Mouse (Mus musculus): ENCODE measurements around the gene Cnot11. TPM values are rescaled to one million over a fixed set of nuclear protein-coding genes. Genes with fewer than 3 reads are reported as not detected.

Gene Cnot11
- polyA plus RNA-seq, 1 experiment from 2014 or later = 23.4 TPM

DNA sequence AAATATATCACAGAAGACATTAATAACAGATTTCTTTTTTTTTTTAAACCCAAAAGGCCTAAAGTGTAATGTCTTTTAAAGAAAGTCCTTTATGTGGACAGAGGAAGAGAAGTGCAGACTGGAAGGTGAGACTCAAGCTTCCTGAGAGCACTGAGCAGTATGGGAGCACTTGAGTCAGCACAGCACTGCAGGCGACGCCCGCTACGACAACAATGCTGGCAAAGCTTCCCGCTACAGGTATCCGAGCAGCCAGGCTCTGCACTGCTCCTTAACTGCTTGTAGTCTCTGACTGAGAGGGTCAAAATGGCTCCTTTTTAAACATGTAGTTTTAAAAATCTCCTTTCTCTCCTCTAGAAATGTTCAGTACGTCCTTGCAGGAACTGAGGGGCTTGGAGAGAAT, 28.4 kb downstream of the Cnot11 start:
- no peaks in the 10 kb centered on the region for H3K9me3 ChIP-seq (ENCODE audit: control insufficient read depth, low read length)
- no peak overlapping the region for H3K27ac ChIP-seq (ENCODE audit: low read depth)
- no peak overlapping the region for H3K4me3 ChIP-seq (ENCODE audit: low read depth, low read length)
- 81% methylated on average over 7 of the region's 7 CpGs for WGBS
- H3K4me1 ChIP-seq (replicated peaks; ENCODE audit: control insufficient read depth, insufficient read depth, low read length) = no peaks in the 10 kb centered on the region
- H3K9ac ChIP-seq (ENCODE audit: low read length) = no peak overlapping the region
- H3K4me2 ChIP-seq (ENCODE audit: low read length) = no peak overlapping the region
- ATAC-seq (replicated peaks; ENCODE audit: low FRiP score, low TSS enrichment, low read depth) (no peak), DNase-seq (ENCODE audit: low spot score) (peak; percentile 28)
- H3K36me3 ChIP-seq (ENCODE audit: control insufficient read depth, insufficient read depth, low read length) = peaks cover 49% of the 10 kb centered on the region
- no peaks in the 10 kb centered on the region for H3K27me3 ChIP-seq (replicated peaks; ENCODE audit: control insufficient read depth, insufficient read depth, low read length)

DNA sequence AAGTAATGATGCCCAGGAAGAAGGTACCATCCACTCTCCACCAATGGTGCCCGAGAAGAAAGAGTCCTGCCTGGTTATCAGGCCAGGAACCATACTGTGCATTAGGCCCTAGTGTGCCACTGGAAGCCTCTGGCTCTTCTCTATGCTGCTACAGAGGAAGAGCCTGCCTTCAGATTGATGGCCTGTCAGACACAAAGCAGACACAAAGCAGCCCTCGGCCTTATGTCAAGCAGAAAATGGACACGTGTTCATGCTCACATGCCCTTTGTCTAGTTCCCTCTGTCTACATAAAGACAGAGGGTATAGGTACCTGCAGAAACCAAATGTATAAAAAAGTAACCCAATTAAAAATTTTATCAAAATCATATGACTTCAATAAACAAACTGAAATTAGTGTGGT, 29.8 kb downstream of the Cnot11 start:
- Histone ChIP-seq H3K4me2 (ENCODE audit: low read length) (no peak overlapping the region), H3K27me3 (replicated peaks; ENCODE audit: control insufficient read depth, insufficient read depth, low read length) (no peaks in the 10 kb centered on the region), H3K9me3 (ENCODE audit: control insufficient read depth, low read length) (no peaks in the 10 kb centered on the region), H3K4me1 (replicated peaks; ENCODE audit: control insufficient read depth, insufficient read depth, low read length) (no peaks in the 10 kb centered on the region), H3K4me3 (ENCODE audit: low read depth, low read length) (no peak overlapping the region), H3K36me3 (ENCODE audit: control insufficient read depth, insufficient read depth, low read length) (peaks cover 38% of the 10 kb centered on the region), H3K9ac (ENCODE audit: low read length) (no peak overlapping the region), H3K27ac (ENCODE audit: low read depth) (no peak overlapping the region)
- ATAC-seq (replicated peaks; ENCODE audit: low FRiP score, low TSS enrichment, low read depth) (no peak), DNase-seq (ENCODE audit: low spot score) (peak; percentile 4)
- WGBS = 37% methylated on average over 3 of the region's 3 CpGs

DNA sequence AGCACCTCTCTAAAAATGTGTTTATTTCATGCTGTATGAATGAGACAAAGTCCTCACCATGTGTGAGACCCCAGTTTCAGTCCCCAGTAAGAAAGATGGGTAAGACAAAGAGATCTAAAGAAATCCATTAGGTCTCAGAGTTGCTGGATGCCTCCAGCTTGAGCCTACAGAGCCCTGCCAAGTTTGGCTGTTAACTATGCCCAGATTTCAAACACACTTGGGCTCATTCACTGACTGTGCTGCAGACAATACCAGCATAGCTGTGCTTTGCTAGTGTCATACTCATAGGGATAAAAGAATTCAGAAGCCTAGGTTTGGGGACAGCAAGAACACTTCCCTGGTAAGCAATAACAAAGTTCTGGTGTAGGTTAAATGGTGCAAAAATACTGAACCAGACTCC, 33.3 kb downstream of the Cnot11 start:
- Histone ChIP-seq H3K27me3 (replicated peaks; ENCODE audit: control insufficient read depth, insufficient read depth, low read length) (no peaks in the 10 kb centered on the region), H3K27ac (ENCODE audit: low read depth) (no peak overlapping the region), H3K9me3 (ENCODE audit: control insufficient read depth, low read length) (no peaks in the 10 kb centered on the region), H3K4me2 (ENCODE audit: low read length) (no peak overlapping the region), H3K9ac (ENCODE audit: low read length) (no peak overlapping the region), H3K4me3 (ENCODE audit: low read depth, low read length) (no peak overlapping the region), H3K36me3 (ENCODE audit: control insufficient read depth, insufficient read depth, low read length) (peaks cover 16% of the 10 kb centered on the region), H3K4me1 (replicated peaks; ENCODE audit: control insufficient read depth, insufficient read depth, low read length) (peaks cover 5% of the 10 kb centered on the region; the same call in 1 of the 2 replicates)
- DNase-seq (ENCODE audit: low spot score) (no peak), ATAC-seq (replicated peaks; ENCODE audit: low FRiP score, low TSS enrichment, low read depth) (no peak)

DNA sequence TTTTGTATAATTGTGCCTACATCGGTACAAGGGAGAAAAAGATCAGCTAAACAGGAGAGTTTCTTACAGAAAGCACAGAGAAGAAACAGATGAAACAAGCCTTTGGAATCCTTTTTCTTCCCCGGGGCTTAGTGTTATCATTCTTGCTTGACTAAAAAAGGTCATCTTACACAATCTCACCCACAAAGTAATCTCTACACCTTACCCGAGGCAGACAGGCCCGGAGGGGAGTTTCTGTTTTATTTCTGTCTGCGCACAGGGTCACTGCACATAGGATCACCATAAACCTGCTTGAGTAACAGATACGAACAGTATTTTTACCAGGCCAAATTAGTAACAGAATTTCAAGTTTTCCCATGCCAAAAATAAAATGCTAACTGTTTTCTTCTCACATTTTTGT, 36.9 kb downstream of the Cnot11 start:
- 37% methylated on average over 6 of the region's 6 CpGs for WGBS
- no peak for ATAC-seq (replicated peaks; ENCODE audit: low FRiP score, low TSS enrichment, low read depth)

DNA sequence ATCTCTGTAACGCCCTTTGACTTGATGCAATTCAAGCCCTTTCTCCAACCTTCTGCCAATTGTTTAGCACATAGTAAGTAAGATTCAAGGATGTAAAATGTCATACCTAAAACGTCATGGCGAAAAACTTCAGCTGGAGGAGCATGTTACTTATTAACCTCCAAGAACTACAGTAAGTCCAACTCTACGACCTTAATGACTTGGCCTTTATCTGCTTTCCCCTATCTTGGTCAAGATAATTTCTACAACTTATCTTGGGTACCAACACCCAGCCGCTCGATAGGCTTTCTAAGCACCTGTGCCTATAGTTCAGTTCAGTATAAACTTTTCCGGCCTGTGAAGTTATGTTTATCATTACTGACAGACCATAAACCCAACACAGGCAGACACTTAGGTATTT, 39.1 kb downstream of the Cnot11 start:
- Histone ChIP-seq H3K4me3 (ENCODE audit: low read depth, low read length) (no peak overlapping the region), H3K9me3 (ENCODE audit: control insufficient read depth, low read length) (no peaks in the 10 kb centered on the region), H3K9ac (ENCODE audit: low read length) (no peak overlapping the region), H3K27me3 (replicated peaks; ENCODE audit: control insufficient read depth, insufficient read depth, low read length) (no peaks in the 10 kb centered on the region), H3K27ac (ENCODE audit: low read depth) (no peak overlapping the region), H3K4me2 (ENCODE audit: low read length) (no peak overlapping the region), H3K4me1 (replicated peaks; ENCODE audit: control insufficient read depth, insufficient read depth, low read length) (peaks cover 18% of the 10 kb centered on the region), H3K36me3 (ENCODE audit: control insufficient read depth, insufficient read depth, low read length) (no peaks in the 10 kb centered on the region)
- 64% methylated on average over 7 of the region's 7 CpGs for WGBS
- DNase-seq (ENCODE audit: low spot score) (no peak), ATAC-seq (replicated peaks; ENCODE audit: low FRiP score, low TSS enrichment, low read depth) (no peak)

More for the DNA sequence above, 36.9 kb downstream of the Cnot11 start:
- H3K4me1 ChIP-seq (replicated peaks; ENCODE audit: control insufficient read depth, insufficient read depth, low read length) = peaks cover 13% of the 10 kb centered on the region
- H3K36me3 ChIP-seq (ENCODE audit: control insufficient read depth, insufficient read depth, low read length) = no peaks in the 10 kb centered on the region
- H3K27ac ChIP-seq (ENCODE audit: low read depth) = no peak overlapping the region
- H3K9me3 ChIP-seq (ENCODE audit: control insufficient read depth, low read length) = no peaks in the 10 kb centered on the region
- H3K9ac ChIP-seq (ENCODE audit: low read length) = no peak overlapping the region
- no peak overlapping the region for H3K4me3 ChIP-seq (ENCODE audit: low read depth, low read length)
- no peak overlapping the region for H3K4me2 ChIP-seq (ENCODE audit: low read length)
- no peaks in the 10 kb centered on the region for H3K27me3 ChIP-seq (replicated peaks; ENCODE audit: control insufficient read depth, insufficient read depth, low read length)
- DNase-seq (ENCODE audit: low spot score) = peak; percentile 35

DNA sequence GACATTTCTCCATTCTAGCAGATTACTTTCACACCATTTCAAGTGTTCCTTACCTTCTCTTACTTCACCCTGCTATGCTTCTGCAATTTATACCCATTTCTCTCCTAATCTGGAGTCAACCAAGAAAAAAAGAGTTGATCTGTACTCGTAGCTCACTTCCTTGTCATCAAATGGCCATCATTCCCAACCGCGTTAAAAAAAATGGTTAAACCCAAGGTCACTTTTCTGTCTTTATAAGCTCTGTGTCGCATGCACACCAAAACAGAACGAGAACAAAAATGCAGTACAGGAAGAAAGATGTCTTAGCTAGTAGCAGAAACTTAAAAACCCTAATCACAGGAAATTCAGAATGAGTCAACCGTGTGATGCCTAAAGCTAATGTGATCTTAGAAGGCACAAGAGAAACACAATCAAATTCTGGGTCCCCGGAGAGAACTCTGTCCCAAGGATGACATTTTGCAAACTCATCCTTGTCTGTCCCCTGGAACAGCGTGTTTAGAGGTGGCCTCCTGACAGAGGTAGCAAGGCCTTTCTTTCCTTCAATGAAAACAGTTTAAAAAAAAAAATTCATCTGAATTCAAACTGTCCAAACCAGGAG, 41.1 kb downstream of the Cnot11 start:
- WGBS = 15% methylated on average over 8 of the region's 8 CpGs
- peak overlapping the region; percentile 92 for H3K9ac ChIP-seq (ENCODE audit: low read length)
- H3K36me3 ChIP-seq (ENCODE audit: control insufficient read depth, insufficient read depth, low read length) = no peaks in the 10 kb centered on the region
- H3K4me2 ChIP-seq (ENCODE audit: low read length) = peak overlapping the region; percentile 80
- H3K27ac ChIP-seq (ENCODE audit: low read depth) = peak overlapping the region; percentile 98; the same call in 1 of the 2 replicates
- no peak for DNase-seq (ENCODE audit: low spot score)
- H3K9me3 ChIP-seq (ENCODE audit: control insufficient read depth, low read length) = no peaks in the 10 kb centered on the region
- peak overlapping the region; percentile 94 for H3K4me3 ChIP-seq (ENCODE audit: low read depth, low read length)
- peaks cover 18% of the 10 kb centered on the region for H3K4me1 ChIP-seq (replicated peaks; ENCODE audit: control insufficient read depth, insufficient read depth, low read length)
- no peaks in the 10 kb centered on the region for H3K27me3 ChIP-seq (replicated peaks; ENCODE audit: control insufficient read depth, insufficient read depth, low read length)
- ATAC-seq (replicated peaks; ENCODE audit: low FRiP score, low TSS enrichment, low read depth) = no peak

DNA sequence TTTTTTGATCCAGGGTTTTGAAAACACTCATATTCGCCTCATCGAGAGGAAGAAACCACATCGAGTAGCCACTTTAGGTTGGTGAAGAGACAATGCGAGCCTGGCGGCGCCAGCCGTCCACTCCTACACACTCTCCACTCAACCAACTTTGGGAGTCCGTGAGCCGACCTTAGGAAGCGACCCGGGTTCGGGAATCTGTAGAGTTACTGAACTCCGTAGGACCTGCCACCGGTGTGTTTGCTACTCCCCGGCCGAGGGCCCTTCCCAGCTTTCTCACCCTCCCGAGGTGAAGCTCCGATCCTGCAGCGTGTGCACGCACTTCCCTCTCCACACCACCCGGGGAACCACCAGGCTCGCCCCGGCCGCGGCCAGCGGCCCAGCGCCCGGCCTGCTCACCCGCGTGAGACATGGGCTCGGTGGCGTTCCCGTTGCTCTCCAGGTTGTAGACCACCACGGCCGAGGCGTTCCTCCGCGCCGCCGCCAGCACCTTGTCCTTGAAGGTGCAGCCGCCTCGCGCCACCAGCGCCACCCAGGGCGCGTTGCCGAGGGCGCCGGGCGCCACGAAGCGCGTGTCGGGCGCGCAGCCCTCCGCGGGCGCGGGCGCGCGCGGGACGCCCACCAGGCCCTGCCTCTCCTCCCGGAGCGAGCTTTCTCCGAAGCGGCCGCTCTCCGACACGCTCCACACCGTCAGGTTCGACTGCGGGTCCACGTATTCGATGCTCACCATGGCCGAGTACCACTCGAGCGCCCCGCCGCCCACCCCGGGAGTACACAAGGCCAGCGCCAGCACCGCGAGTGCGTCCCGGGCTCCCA, 41.8 kb downstream of the Cnot11 start:
- H3K9me3 ChIP-seq (ENCODE audit: control insufficient read depth, low read length) = no peaks in the 10 kb centered on the region
- peak overlapping the region; percentile 98 for H3K27ac ChIP-seq (ENCODE audit: low read depth)
- peak overlapping the region; percentile 80 for H3K4me2 ChIP-seq (ENCODE audit: low read length)
- peak overlapping the region; percentile 92 for H3K9ac ChIP-seq (ENCODE audit: low read length)
- H3K4me1 ChIP-seq (replicated peaks; ENCODE audit: control insufficient read depth, insufficient read depth, low read length) = peaks cover 18% of the 10 kb centered on the region
- DNase-seq (ENCODE audit: low spot score) (peak; percentile 84), ATAC-seq (replicated peaks; ENCODE audit: low FRiP score, low TSS enrichment, low read depth) (peak; percentile 80)
- WGBS = 1% methylated on average over 88 of the region's 88 CpGs
- no peaks in the 10 kb centered on the region for H3K36me3 ChIP-seq (ENCODE audit: control insufficient read depth, insufficient read depth, low read length)
- H3K27me3 ChIP-seq (replicated peaks; ENCODE audit: control insufficient read depth, insufficient read depth, low read length) = no peaks in the 10 kb centered on the region
- H3K4me3 ChIP-seq (ENCODE audit: low read depth, low read length) = peak overlapping the region; percentile 94

DNA sequence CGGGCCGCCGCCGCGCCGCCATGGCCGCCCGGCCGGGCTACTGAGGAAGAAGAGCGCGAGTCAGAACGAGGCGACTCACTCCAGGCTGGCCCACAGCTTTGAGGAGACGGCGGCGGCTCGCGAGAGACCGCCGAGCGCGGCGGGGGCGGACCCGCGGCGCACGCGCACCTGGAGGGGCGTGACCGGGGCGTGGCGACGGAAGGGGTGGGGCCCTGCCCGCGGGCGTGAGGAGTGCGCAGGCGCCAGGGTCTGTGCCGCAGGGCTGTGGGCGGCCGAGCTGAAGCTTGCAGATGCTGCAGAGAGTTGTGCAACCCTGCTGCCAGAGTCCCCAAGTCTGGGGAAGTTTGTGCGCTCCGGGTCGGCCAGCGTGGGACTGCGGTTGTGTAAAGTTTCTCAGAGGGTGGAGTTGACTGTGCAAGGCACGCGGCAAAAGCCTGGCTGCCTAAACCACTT, 42.5 kb downstream of the Cnot11 start, which contains the start of gene Rnf149:
Rnf149 (minus strand) TSS at position 153 of the 453 bp plus-strand sequence.
- H3K4me3 ChIP-seq (ENCODE audit: low read depth, low read length) = peak within 1 kb of the TSS; percentile 94
- no peaks in the 10 kb centered on the region for H3K27me3 ChIP-seq (replicated peaks; ENCODE audit: control insufficient read depth, insufficient read depth, low read length)
- peak within 1 kb of the TSS; percentile 98 for H3K27ac ChIP-seq (ENCODE audit: low read depth)
- no peaks in the 10 kb centered on the region for H3K36me3 ChIP-seq (ENCODE audit: control insufficient read depth, insufficient read depth, low read length)
- ATAC-seq (replicated peaks; ENCODE audit: low FRiP score, low TSS enrichment, low read depth) (peak; percentile 97), DNase-seq (ENCODE audit: low spot score) (peak; percentile 99)
- H3K9me3 ChIP-seq (ENCODE audit: control insufficient read depth, low read length) = no peaks in the 10 kb centered on the region
- peak within 1 kb of the TSS; percentile 80 for H3K4me2 ChIP-seq (ENCODE audit: low read length)
- peaks cover 16% of the 10 kb centered on the region for H3K4me1 ChIP-seq (replicated peaks; ENCODE audit: control insufficient read depth, insufficient read depth, low read length)
- peak within 1 kb of the TSS; percentile 92 for H3K9ac ChIP-seq (ENCODE audit: low read length)
- WGBS = under 1% methylated on average over 46 of the region's 49 CpGs
